Mouse (Mus musculus) kidney, adult 2 months (tissue): Measurements from ENCODE around the gene Ulk3.

Experiments
- CTCF ChIP-seq: fragments of 200-500 bp; conservative IDR thresholded peaks from 2 replicates; pipeline ENCODE4 v1.5.1; 2011; ENCODE audit warnings: low read depth, mild to moderate bottlenecking, control low read depth, low read length, moderate library complexity, mixed read lengths; ENCODE audit not compliant: insufficient read depth, insufficient read length
- POLR2A ChIP-seq: fragments of 200-500 bp; IDR thresholded peaks from one replicate; pipeline ENCODE4 v1.6.1; 2011; ENCODE audit warnings: low read depth, low read length, control low read depth

DNA sequence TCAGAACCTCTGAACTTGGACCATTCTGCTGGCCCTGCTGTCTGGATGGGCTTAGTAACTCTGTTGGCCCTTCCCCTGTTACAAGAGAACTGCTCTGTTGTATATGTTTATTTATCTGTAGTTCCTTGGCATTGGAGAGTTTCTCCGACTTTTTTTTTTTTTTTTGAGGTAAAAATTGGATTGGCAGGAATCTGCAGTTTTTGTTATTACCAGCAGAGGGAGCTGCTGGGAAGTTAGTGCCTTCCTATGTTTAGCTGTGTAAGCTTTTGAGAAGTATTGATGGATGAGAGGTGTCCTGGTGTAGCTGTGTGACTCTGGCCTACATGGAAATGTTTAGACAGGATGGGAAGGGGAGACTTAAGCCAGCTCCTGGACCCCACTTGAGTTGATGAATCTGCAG is 47.9 kb upstream of the Ulk3 start:
- TF ChIP-seq POLR2A (no peak), CTCF (peak; percentile 24; the same call in 1 of the 2 replicates)
